Mouse (Mus musculus): ENCODE data around the gene Spsb3.

- no peak for TF ChIP-seq CTCF (IDR thresholded peaks at IDR 0.05; ENCODE audit: low read depth)
- no peak for TF ChIP-seq EP300 (IDR thresholded peaks at IDR 0.05; ENCODE audit: low read depth)
Measured at GRCm38 (mm10) chr17:24839842-24840241, 46.6 kb upstream of the Spsb3 start, which contains the start of gene Hagh.
